In the genomic region with DNA sequence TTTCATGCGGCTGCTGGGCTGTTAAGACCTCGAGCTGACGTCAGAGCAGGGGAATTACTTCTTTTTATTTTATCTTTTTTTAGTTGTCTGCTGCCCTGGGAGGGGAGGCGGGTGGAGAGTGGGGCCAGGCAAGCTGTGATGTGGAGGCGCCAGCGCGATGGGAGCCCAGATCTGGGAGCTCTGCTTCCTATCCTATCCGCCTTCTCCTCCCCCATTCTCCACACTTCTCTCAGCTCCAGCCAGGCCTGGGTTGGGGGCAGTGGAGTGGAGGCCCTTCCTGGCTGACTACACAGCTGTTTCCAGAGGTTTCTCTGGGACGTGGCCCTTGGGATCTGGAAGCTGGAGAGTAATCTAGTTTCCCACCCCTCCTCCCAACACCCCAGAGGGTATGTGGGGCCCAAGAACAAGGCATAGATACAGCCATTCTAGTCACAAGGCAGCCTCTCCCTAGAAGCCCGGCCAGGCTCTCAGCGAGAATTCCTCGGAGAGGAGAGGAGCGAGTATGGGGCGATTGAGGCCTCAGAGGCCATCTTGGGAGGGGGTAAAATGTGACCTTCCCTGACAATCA, we compare ENCODE assay signal across 8 mouse cellular contexts. TPM values are rescaled to one million over a fixed set of nuclear protein-coding genes. Genes with fewer than 3 reads are reported as not detected.
A peak's percentile ranks its signal among the peaks of the same experiment; 100 is the strongest.
DNase-seq lines count a peak whose midpoint lies in the region; ATAC-seq and TF ChIP-seq lines count a peak whose summit lies in the region.

No protein-coding gene starts in this region.

- WGBS in limb, embryonic 12.5 days = under 1% methylated on average over 14 of the region's 14 CpGs
- WGBS in midbrain, embryonic 15.5 days = under 1% methylated on average over 14 of the region's 14 CpGs

- no peaks in the 10 kb centered on the region for H3K9me3 ChIP-seq in limb, embryonic 12.5 days
- no peaks in the 10 kb centered on the region for H3K9me3 ChIP-seq in midbrain, embryonic 15.5 days

- peak overlapping the region; percentile 74 for H3K4me2 ChIP-seq in limb, embryonic 12.5 days
- H3K4me2 ChIP-seq in midbrain, embryonic 15.5 days = peak overlapping the region; percentile 71

- TF ChIP-seq CTCF in cortical plate, adult 2 months (IDR thresholded peaks at IDR 0.05; ENCODE audit: extremely low read depth, insufficient read depth, low read length) = no peak

- peak; percentile 67 for DNase-seq in right cerebral cortex, postnatal 14 days
- DNase-seq in right cerebral cortex, postnatal 4 days = no peak
- peak; percentile 55 to 64 for DNase-seq in heart, adult 18-20 months
- DNase-seq in kidney, adult 11 months = peak; percentile 33
- peak; percentile 58 for DNase-seq in thymus, postnatal 14 days

- ATAC-seq in limb, embryonic 12.5 days (ENCODE audit: insufficient number of reproducible peaks, insufficient read depth, low FRiP score, low TSS enrichment, low read depth) = peak; percentile 69
- ATAC-seq in midbrain, embryonic 15.5 days (replicated peaks) = peak; percentile 44

- H3K4me1 ChIP-seq in cortical plate, adult 2 months (ENCODE audit: control insufficient read depth, insufficient read depth, low read length) = peaks cover 17% of the 10 kb centered on the region
- H3K4me1 ChIP-seq in limb, embryonic 12.5 days (replicated peaks) = peaks cover 55% of the 10 kb centered on the region
- H3K4me1 ChIP-seq in midbrain, embryonic 15.5 days = peaks cover 50% of the 10 kb centered on the region

- TF ChIP-seq POLR2A in cortical plate, adult 2 months (IDR thresholded peaks at IDR 0.05; ENCODE audit: extremely low read depth, insufficient read depth, low read length) = 0 out of 2 replicates have a peak, but pooled peaks have one; percentile 7

- H3K36me3 ChIP-seq in limb, embryonic 12.5 days = no peaks in the 10 kb centered on the region
- H3K36me3 ChIP-seq in midbrain, embryonic 15.5 days (replicated peaks) = no peaks in the 10 kb centered on the region

- H3K27ac ChIP-seq in cortical plate, adult 2 months (ENCODE audit: insufficient read depth, low read length) = peak overlapping the region; percentile 99
- H3K27ac ChIP-seq in limb, embryonic 12.5 days = peak overlapping the region; percentile 99
- H3K27ac ChIP-seq in midbrain, embryonic 15.5 days = peak overlapping the region; percentile 88

- no peaks in the 10 kb centered on the region for H3K27me3 ChIP-seq in limb, embryonic 12.5 days
- no peaks in the 10 kb centered on the region for H3K27me3 ChIP-seq in midbrain, embryonic 15.5 days (replicated peaks)

- peak overlapping the region; percentile 76 for H3K4me3 ChIP-seq in cortical plate, adult 2 months (ENCODE audit: insufficient read depth, low read length)
- peak overlapping the region; percentile 100 for H3K4me3 ChIP-seq in limb, embryonic 12.5 days (replicated peaks)
- H3K4me3 ChIP-seq in midbrain, embryonic 15.5 days = peak overlapping the region; percentile 65

- H3K9ac ChIP-seq in limb, embryonic 12.5 days (replicated peaks) = peak overlapping the region; percentile 100
- peak overlapping the region; percentile 97 for H3K9ac ChIP-seq in midbrain, embryonic 15.5 days

RNA-seq across cellular contexts. Expression of a gene that starts 1.8 kb away (rescaled TPM):
- 41.8 and 41.9 TPM in 2 replicates for polyA plus RNA-seq in cortical plate, adult 2 months (2012; rRNA removed)
- 10 to 100 TPM; 18.0 to 23.0 TPM for total RNA-seq in heart, adult 18-20 months (2021)
- polyA plus RNA-seq in limb, embryonic 12.5 days (2016; fragmentation: Nextera tagmentation; extraction: Ambion mirVana) = 36.2 and 37.5 TPM in 2 replicates
- 34.2 and 34.7 TPM in 2 replicates for polyA plus RNA-seq in midbrain, embryonic 15.5 days (2015; fragmentation: Nextera tagmentation; extraction: Ambion mirVana)
